Mouse (Mus musculus) midbrain, embryonic 15.5 days (tissue): Measurements from ENCODE around the gene Uspl1. TPM values are rescaled to one million over a fixed set of nuclear protein-coding genes. Genes with fewer than 3 reads are reported as not detected.

Experiments
- ATAC-seq: fragments of 200-750 bp; cut with Nextera tagmentation; replicated peaks from 2 replicates; pipeline ENCODE4 v1.8.0; 2017; ENCODE audit warnings: moderate TSS enrichment
- H3K27ac ChIP-seq: fragments of 300-500 bp; sonication (generic); 2 replicates; pipeline ENCODE4 v1.5.1; 2015; ENCODE audit warnings: mild to moderate bottlenecking, inconsistent platforms
- H3K27me3 ChIP-seq: fragments of 300-500 bp; sonication (generic); replicated peaks from 2 replicates; pipeline ENCODE4 v1.6.1; 2015; ENCODE audit warnings: inconsistent platforms
- H3K36me3 ChIP-seq: fragments of 300-500 bp; sonication (generic); replicated peaks from 2 replicates; pipeline ENCODE4 v1.6.1; 2015; ENCODE audit warnings: inconsistent platforms
- H3K4me1 ChIP-seq: fragments of 300-500 bp; sonication (generic); 2 replicates; pipeline ENCODE4 v1.6.1; 2015; ENCODE audit warnings: inconsistent platforms
- H3K4me2 ChIP-seq: fragments of 300-500 bp; sonication (generic); 2 replicates; pipeline ENCODE4 v1.6.1; 2015; ENCODE audit warnings: inconsistent platforms, mild to moderate bottlenecking, moderate library complexity
- H3K4me3 ChIP-seq: fragments of 300-500 bp; sonication (generic); 2 replicates; pipeline ENCODE4 v1.5.1; 2015; ENCODE audit warnings: mild to moderate bottlenecking, inconsistent platforms
- H3K9ac ChIP-seq: fragments of 300-500 bp; sonication (generic); 2 replicates; pipeline ENCODE4 v1.6.1; 2015; ENCODE audit warnings: mild to moderate bottlenecking, inconsistent platforms
- H3K9me3 ChIP-seq: fragments of 300-500 bp; sonication (generic); 2 replicates; pipeline ENCODE4 v1.6.1; 2016; ENCODE audit warnings: inconsistent platforms
- WGBS: fragments of 180-500 bp; shearing (Covaris S2); methylation state at CpG from one replicate; pipeline ENCODE4 v1.1.7; 2015; ENCODE audit warnings: mixed read lengths; 5-methylcytosine and 5-hydroxymethylcytosine counted together
- polyA plus RNA-seq: library from polyadenylated mRNA; unstranded; fragments of >200 nt; fragmentation: Nextera tagmentation; extraction: Ambion mirVana; gene quantifications from 2 replicates; pipeline ENCODE4 v1.2.1, GENCODE M21; 2015

Gene Uspl1
- polyA plus RNA-seq, 1 experiment from 2014 or later: 56.1 TPM

GRCm38 (mm10) chr5:149219493-149219892, 35.3 kb downstream of the Uspl1 start:
- H3K4me2 ChIP-seq: no peak overlapping the region
- H3K27me3 ChIP-seq: no peaks in the 10 kb centered on the region
- WGBS: 86% methylated on average over 3 of the region's 3 CpGs
- no peak overlapping the region for H3K27ac ChIP-seq
- H3K9me3 ChIP-seq: no peaks in the 10 kb centered on the region
- peaks cover 5% of the 10 kb centered on the region for H3K4me1 ChIP-seq
- H3K36me3 ChIP-seq: peaks cover 14% of the 10 kb centered on the region
- no peak overlapping the region for H3K4me3 ChIP-seq
- no peak for ATAC-seq
- no peak overlapping the region for H3K9ac ChIP-seq

DNA sequence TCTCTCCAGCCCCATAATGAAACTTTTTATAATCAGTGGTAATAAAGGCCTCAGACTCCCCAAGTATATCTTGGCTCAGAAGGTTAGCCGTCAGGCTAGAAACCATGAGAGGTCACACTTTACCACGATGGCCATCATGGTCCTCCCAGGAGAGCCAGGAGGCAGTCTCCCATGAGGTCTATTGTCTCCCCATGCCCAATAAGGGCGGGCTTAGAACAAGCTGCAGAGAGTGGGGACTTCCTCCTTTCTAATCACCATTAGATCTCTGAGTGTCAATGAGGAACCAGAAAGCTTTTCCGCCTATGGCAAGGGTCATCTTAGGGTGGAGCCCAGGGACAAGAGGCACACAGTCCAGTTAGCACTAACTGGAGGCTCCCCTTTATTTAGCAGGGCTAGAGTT, 37.2 kb downstream of the Uspl1 start:
- ATAC-seq: no peak
- 90% methylated on average over 4 of the region's 4 CpGs for WGBS

DNA sequence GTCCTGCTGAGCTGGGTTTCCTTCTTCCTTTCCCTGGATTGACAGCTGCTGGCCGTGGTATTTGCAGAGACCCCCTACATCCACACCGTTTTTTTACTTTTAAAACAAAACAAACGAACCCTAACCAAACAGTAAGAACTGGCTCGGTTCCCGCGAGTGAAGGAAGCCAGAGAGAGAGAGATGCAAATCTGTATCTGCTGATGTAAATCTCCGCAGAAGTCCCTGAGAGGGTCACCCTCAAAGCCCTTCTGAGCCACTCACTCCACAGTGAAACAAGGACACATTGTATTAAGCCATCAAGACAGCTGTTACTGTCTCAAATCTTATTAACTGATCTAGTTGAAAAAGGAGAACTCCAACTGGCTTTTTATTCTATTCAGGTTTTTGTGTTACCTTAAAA, 40.5 kb downstream of the Uspl1 start:
- no peak overlapping the region for H3K27ac ChIP-seq
- no peak overlapping the region for H3K9ac ChIP-seq
- H3K4me3 ChIP-seq: no peak overlapping the region
- H3K27me3 ChIP-seq: no peaks in the 10 kb centered on the region
- peaks cover 10% of the 10 kb centered on the region for H3K4me1 ChIP-seq
- WGBS: 5% methylated on average over 7 of the region's 7 CpGs
- H3K4me2 ChIP-seq: no peak overlapping the region; the same call in 1 of the 2 replicates
- no peaks in the 10 kb centered on the region for H3K9me3 ChIP-seq
- ATAC-seq: no peak
- H3K36me3 ChIP-seq: no peaks in the 10 kb centered on the region

More for the DNA sequence above, 37.2 kb downstream of the Uspl1 start:
- peaks cover 10% of the 10 kb centered on the region for H3K4me1 ChIP-seq
- H3K27ac ChIP-seq: no peak overlapping the region
- no peaks in the 10 kb centered on the region for H3K36me3 ChIP-seq
- H3K4me3 ChIP-seq: no peak overlapping the region
- no peak overlapping the region for H3K9ac ChIP-seq
- H3K4me2 ChIP-seq: no peak overlapping the region
- no peaks in the 10 kb centered on the region for H3K27me3 ChIP-seq
- no peaks in the 10 kb centered on the region for H3K9me3 ChIP-seq

GRCm38 (mm10) chr5:149228700-149229618, 44.8 kb downstream of the Uspl1 start:
- Histone ChIP-seq H3K9ac (peak overlapping the region; percentile 23), H3K27me3 (no peaks in the 10 kb centered on the region), H3K9me3 (no peaks in the 10 kb centered on the region), H3K27ac (peak overlapping the region; percentile 74), H3K36me3 (no peaks in the 10 kb centered on the region), H3K4me1 (peaks cover 10% of the 10 kb centered on the region), H3K4me3 (peak overlapping the region; percentile 40), H3K4me2 (peak overlapping the region; percentile 44)
- peak; percentile 98 for ATAC-seq
- 2% methylated on average over 54 of the region's 55 CpGs for WGBS

- Histone ChIP-seq H3K4me1 (0 out of 2 replicates have a peak, but pooled peaks cover 2% of the 10 kb centered on the region), H3K36me3 (no peaks in the 10 kb centered on the region), H3K4me2 (peak overlapping the region; percentile 44), H3K4me3 (peak overlapping the region; percentile 40), H3K27me3 (no peaks in the 10 kb centered on the region), H3K27ac (peak overlapping the region; percentile 74), H3K9ac (peak overlapping the region; percentile 23; the same call in 1 of the 2 replicates), H3K9me3 (no peaks in the 10 kb centered on the region)
- WGBS: 76% methylated on average over 18 of the region's 18 CpGs
- ATAC-seq: peak; percentile 19
Measured at GRCm38 (mm10) chr5:149229619-149230339, 45.6 kb downstream of the Uspl1 start.

- no peaks in the 10 kb centered on the region for H3K4me1 ChIP-seq
- H3K4me2 ChIP-seq: no peak overlapping the region
- no peaks in the 10 kb centered on the region for H3K9me3 ChIP-seq
- 88% methylated on average over 7 of the region's 7 CpGs for WGBS
- no peak for ATAC-seq
- no peak overlapping the region for H3K4me3 ChIP-seq
- H3K27ac ChIP-seq: no peak overlapping the region
- H3K9ac ChIP-seq: no peak overlapping the region
- H3K36me3 ChIP-seq: no peaks in the 10 kb centered on the region
- no peaks in the 10 kb centered on the region for H3K27me3 ChIP-seq
Measured at GRCm38 (mm10) chr5:149235002-149235401, 50.9 kb downstream of the Uspl1 start.

- Histone ChIP-seq H3K4me3 (no peak overlapping the region), H3K9me3 (no peaks in the 10 kb centered on the region), H3K4me1 (no peaks in the 10 kb centered on the region), H3K36me3 (no peaks in the 10 kb centered on the region), H3K4me2 (no peak overlapping the region), H3K27ac (no peak overlapping the region), H3K27me3 (no peaks in the 10 kb centered on the region), H3K9ac (no peak overlapping the region)
- no peak for ATAC-seq
- WGBS: 84% methylated on average over 24 of the region's 24 CpGs
Measured at GRCm38 (mm10) chr5:149237221-149237950, 53.2 kb downstream of the Uspl1 start.

- H3K9ac ChIP-seq: no peak overlapping the region
- 90% methylated on average over 5 of the region's 5 CpGs for WGBS
- H3K4me2 ChIP-seq: no peak overlapping the region
- H3K27ac ChIP-seq: no peak overlapping the region
- H3K27me3 ChIP-seq: no peaks in the 10 kb centered on the region
- no peaks in the 10 kb centered on the region for H3K36me3 ChIP-seq
- no peak for ATAC-seq
- peaks cover 5% of the 10 kb centered on the region; the same call in 1 of the 2 replicates for H3K4me1 ChIP-seq
- H3K4me3 ChIP-seq: no peak overlapping the region
- no peaks in the 10 kb centered on the region for H3K9me3 ChIP-seq
Measured at GRCm38 (mm10) chr5:149242467-149242866, 58.3 kb downstream of the Uspl1 start.

DNA sequence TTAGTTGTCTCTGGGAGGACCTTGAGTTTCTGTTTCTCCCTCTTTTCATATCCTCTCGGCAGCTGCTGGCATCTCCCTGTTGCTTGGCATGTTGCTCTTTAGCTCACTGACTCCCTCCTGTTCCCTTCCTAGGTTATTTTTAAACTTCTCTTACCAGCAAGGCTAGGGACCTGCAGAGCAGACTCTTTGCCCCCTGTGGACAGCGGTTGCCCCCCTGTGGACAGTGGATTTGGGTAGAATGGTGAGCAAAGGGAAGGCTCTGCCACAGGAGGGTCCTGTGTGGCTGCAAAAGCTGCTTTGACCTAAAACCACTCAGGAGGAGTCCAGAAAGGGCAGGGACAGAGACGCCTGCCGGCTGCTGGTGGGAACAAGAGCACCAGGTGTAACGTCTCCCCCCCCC, 58.9 kb downstream of the Uspl1 start:
- peaks cover 5% of the 10 kb centered on the region; the same call in 1 of the 2 replicates for H3K4me1 ChIP-seq
- WGBS: 49% methylated on average over 5 of the region's 5 CpGs

GRCm38 (mm10) chr5:149245391-149245964, 61.3 kb downstream of the Uspl1 start:
- ATAC-seq: no peak
- WGBS: 61% methylated on average over 9 of the region's 9 CpGs

More for the DNA sequence above, 58.9 kb downstream of the Uspl1 start:
- Histone ChIP-seq H3K9me3 (no peaks in the 10 kb centered on the region), H3K4me3 (no peak overlapping the region), H3K9ac (no peak overlapping the region), H3K4me2 (no peak overlapping the region), H3K27me3 (no peaks in the 10 kb centered on the region), H3K27ac (no peak overlapping the region), H3K36me3 (no peaks in the 10 kb centered on the region)
- no peak for ATAC-seq

GRCm38 (mm10) chr5:149245965-149246470, 61.9 kb downstream of the Uspl1 start:
- H3K4me2 ChIP-seq: peak overlapping the region; percentile 43
- H3K4me1 ChIP-seq: peaks cover 5% of the 10 kb centered on the region; the same call in 1 of the 2 replicates
- WGBS: 29% methylated on average over 16 of the region's 16 CpGs
- no peaks in the 10 kb centered on the region for H3K27me3 ChIP-seq
- no peak overlapping the region for H3K9ac ChIP-seq
- 0 out of 2 replicates have a peak overlapping the region, but pooled peaks have one; percentile 4 for H3K4me3 ChIP-seq
- no peaks in the 10 kb centered on the region for H3K36me3 ChIP-seq
- H3K27ac ChIP-seq: no peak overlapping the region
- peak; percentile 42; the same call in 1 of the 2 replicates for ATAC-seq
- H3K9me3 ChIP-seq: no peaks in the 10 kb centered on the region

More at GRCm38 (mm10) chr5:149245391-149245964, 61.3 kb downstream of the Uspl1 start:
- Histone ChIP-seq H3K36me3 (no peaks in the 10 kb centered on the region), H3K9me3 (no peaks in the 10 kb centered on the region), H3K4me3 (no peak overlapping the region), H3K4me1 (peaks cover 5% of the 10 kb centered on the region; the same call in 1 of the 2 replicates), H3K9ac (no peak overlapping the region), H3K27me3 (no peaks in the 10 kb centered on the region), H3K27ac (no peak overlapping the region), H3K4me2 (peak overlapping the region; percentile 43)
